Mouse (Mus musculus): ENCODE measurements at regions not wholly inside any gene's neighbourhood (a gene's known extent, or its start where the extent isn't known, plus 50 kb on each side); places are given as distances from the start of the nearest gene placed in this dataset.
A peak's percentile ranks its signal among the peaks of the same experiment; 100 is the strongest.

DNA sequence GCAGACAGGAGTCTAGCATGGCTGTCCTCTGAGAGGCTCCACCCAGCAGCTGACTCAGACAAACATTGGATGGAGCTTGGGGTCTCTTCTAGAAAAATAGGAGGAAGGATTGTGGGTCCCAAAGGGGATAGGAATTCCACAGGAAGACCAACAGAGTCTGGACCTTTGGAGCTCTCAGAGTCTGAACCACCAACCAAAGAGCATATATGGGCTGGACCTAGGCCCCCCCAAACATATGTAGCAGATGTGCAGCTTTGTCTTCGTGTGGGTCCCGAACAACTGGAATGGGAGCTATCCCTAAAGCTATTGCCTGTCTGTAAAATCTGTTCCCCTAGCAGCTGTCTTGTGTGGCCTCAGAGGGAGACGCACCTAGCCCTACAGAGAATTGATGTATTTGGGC, 50.1 kb upstream of the Cpm start:
- 87% methylated on average over 3 of the region's 3 CpGs for WGBS
- Histone ChIP-seq H3K4me3 (no peak overlapping the region), H3K4me1 (peaks cover 8% of the 10 kb centered on the region), H3K27me3 (ENCODE audit: low read depth, poor library complexity, severe bottlenecking) (no peaks in the 10 kb centered on the region), H3K36me3 (no peaks in the 10 kb centered on the region), H3K9me3 (replicated peaks) (no peaks in the 10 kb centered on the region), H3K27ac (replicated peaks) (no peak overlapping the region)
- no peak for DNase-seq (ENCODE audit: low spot score)

DNA sequence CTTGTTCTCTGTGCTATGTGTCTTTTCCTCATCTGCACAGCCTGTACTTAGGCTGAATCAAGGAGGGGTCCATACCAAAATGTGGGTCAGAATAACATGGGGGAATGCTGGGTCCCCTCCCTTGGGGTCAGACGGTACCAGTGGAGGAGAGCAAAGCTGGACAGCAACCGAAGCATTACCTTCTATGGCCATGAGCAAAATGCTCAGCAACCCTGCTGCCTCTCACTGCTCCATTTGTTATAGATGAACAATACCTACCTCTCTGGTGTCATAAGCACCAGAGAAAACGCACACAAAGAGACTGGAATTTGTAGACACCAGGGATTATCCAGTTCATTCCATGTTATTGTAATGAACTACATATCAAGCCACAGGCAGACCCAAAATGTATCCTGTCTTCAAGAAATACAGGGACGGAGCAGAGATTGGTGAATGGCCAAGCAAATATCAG, 50.6 kb upstream of the Cpm start:
- WGBS: 91% methylated on average over 4 of the region's 4 CpGs
- Histone ChIP-seq H3K4me1 (peaks cover 8% of the 10 kb centered on the region), H3K4me3 (no peak overlapping the region), H3K27ac (replicated peaks) (no peak overlapping the region), H3K36me3 (no peaks in the 10 kb centered on the region), H3K9me3 (replicated peaks) (no peaks in the 10 kb centered on the region), H3K27me3 (ENCODE audit: low read depth, poor library complexity, severe bottlenecking) (no peaks in the 10 kb centered on the region)
- DNase-seq (ENCODE audit: low spot score): no peak

DNA sequence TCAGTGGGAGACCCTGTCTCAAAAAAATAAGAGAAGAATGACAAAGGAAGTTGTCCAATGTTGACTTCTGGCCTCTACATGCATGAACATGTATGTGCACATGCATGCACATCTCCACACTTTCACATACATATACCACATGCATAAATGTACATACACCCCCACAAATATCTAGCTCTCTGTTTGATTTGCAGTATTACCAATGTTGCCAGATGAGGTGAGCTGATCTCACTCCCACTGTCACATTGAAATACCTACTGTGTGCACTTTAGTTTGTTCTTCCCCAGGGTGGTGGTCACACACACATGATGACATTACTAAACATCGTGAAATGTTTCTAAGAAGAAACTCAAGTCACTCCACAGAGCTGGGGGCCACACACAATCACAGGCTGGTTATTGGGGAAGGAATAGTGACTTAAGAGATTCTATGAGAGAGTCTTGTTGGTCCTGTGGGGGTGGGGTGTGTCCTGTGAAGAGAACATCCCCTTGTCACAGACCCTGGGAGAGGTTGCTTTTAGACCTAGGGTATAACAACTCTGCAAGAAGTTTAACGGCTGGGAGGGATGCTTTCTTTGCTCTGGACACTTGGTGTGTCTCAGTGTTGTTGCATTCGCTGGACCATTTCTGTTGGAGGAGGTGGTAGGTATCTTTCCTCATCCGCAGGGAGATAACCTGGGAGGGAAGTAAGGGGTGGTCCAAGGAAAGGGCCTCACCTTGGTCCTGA, 51.2 kb upstream of the Cpm start:
- Histone ChIP-seq H3K9me3 (replicated peaks) (no peaks in the 10 kb centered on the region), H3K4me3 (no peak overlapping the region), H3K36me3 (no peaks in the 10 kb centered on the region), H3K4me1 (peaks cover 9% of the 10 kb centered on the region), H3K27me3 (ENCODE audit: low read depth, poor library complexity, severe bottlenecking) (peaks cover under 1% of the 10 kb centered on the region), H3K27ac (replicated peaks) (no peak overlapping the region)
- no peak for DNase-seq (ENCODE audit: low spot score)
- 94% methylated on average over 4 of the region's 4 CpGs for WGBS

DNA sequence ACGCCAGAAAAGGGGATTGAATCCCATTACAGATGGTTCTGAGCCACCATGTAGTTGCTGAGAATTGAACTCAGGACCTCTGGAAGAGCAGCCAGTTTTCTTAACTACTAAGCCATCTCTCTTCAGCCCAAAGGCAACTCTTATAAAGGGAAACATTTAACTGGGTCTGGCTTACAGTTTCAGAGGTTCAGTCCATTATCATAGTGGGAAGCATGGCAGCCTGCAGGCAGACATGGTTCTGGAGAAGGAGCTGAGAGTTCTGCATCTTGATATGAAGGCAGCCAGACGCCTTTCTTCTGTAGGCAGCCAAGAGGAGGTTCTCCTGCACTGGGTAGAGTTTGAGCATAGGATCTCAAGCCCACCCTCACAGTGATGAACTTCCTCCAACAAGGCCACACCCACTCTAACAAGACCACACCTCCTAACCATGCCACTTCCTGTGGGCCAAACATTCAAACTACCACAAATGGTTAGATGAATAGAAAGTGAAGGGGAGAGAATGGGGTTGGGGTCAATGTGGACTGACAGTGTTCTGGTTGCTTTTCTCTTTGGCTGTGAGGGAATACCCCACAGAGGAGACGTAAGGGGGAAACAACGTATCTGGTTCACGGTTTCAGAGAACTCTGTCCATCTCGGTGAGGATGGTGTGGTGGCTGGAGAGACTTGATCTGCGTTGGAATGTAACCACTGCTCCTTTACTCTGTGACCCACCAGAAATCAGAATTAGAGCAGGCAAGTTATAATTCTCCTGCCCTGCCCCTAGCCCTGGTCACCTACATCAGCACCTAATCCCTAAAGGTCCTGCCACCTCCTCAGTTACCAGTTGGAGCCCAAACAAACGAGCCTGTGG, 52.2 kb upstream of the Cpm start:
- H3K36me3 ChIP-seq: no peaks in the 10 kb centered on the region
- no peak overlapping the region for H3K4me3 ChIP-seq
- DNase-seq (ENCODE audit: low spot score): no peak
- no peak overlapping the region for H3K27ac ChIP-seq (replicated peaks)
- no peaks in the 10 kb centered on the region for H3K9me3 ChIP-seq (replicated peaks)
- peaks cover 11% of the 10 kb centered on the region for H3K27me3 ChIP-seq (ENCODE audit: low read depth, poor library complexity, severe bottlenecking)
- peaks cover 20% of the 10 kb centered on the region for H3K4me1 ChIP-seq
- whole genome bisulfite sequencing: 85% methylated on average over 8 of the region's 8 CpGs

DNA sequence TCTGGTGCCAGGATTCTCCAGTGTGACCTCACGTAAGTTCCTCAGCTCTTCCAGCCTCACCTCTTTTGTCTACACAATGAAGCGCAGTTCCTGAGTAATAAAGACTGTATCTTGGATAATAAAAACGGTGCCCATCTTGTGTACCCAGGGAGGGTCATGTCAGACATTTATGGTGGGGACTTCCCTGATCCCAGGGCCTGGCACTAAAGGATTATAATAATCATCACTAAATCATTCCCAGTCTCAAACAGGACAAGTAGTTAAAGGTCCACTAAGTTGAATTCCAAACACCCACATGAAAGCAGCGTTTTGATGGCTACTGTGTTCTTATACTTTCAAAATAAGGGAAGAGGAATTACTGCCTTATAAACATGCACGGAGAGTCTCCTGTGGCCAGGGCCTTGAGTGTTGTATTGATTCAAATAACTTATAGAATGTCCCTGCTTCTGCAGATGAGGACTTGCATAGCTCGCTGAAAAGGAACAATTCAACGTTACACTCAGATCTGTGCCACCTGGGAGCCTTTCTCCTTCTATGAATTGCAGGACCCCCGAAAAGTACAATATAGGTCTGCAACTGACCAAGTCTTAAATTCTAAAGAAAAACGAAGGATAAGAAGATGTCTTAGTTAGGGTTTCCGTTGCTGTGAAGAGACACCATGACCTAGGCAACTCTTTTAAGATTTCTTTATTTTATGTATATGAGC, 53.0 kb upstream of the Cpm start:
- peaks cover 19% of the 10 kb centered on the region for H3K27me3 ChIP-seq (ENCODE audit: low read depth, poor library complexity, severe bottlenecking)
- H3K4me1 ChIP-seq: peaks cover 28% of the 10 kb centered on the region
- WGBS: 89% methylated on average over 10 of the region's 10 CpGs
- 0 out of 2 replicates have a peak overlapping the region, but pooled peaks have one; percentile 18 for H3K27ac ChIP-seq (replicated peaks)
- no peak overlapping the region for H3K4me3 ChIP-seq
- no peak for DNase-seq (ENCODE audit: low spot score)
- H3K9me3 ChIP-seq (replicated peaks): no peaks in the 10 kb centered on the region
- no peaks in the 10 kb centered on the region for H3K36me3 ChIP-seq

DNA sequence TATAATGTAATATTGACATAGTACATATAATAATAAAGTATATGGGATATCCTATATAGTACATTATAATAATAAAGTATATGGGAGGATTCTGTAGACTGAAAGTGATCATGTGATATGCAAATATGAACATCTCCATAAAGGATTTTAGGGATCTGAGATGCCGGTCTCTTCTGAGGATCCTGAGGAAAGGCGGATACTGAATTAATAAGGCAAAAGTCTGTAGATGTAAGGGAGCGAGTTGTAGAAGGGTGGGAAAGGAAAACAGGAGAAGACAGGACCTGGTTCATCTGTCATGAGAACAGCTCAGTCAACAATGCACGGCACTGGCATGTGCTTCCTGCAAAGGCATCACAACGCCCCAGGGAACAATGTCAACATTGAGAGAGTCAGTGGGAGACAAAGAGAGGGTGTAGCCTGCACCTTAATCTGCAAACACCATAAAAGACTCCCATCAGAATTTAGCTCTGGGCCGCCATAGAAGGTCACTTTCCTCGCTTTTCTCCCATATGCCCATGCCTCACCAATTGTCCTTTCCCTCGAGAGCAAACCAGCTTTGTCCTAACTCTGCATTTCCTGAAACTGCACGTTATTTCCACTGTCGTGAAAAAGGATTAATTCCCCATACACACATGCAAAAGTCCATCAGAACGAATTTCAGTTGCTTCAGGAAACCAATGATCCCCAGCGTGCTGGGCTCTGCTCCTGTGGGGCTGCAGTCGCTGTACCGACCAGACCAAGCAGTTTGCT, 53.7 kb upstream of the Cpm start:
- Histone ChIP-seq H3K27ac (replicated peaks) (peak overlapping the region; percentile 18; the same call in 1 of the 2 replicates), H3K36me3 (no peaks in the 10 kb centered on the region), H3K4me1 (peaks cover 35% of the 10 kb centered on the region), H3K9me3 (replicated peaks) (no peaks in the 10 kb centered on the region), H3K4me3 (no peak overlapping the region), H3K27me3 (ENCODE audit: low read depth, poor library complexity, severe bottlenecking) (peaks cover 26% of the 10 kb centered on the region)
- WGBS: 61% methylated on average over 14 of the region's 14 CpGs
- DNase-seq (ENCODE audit: low spot score): peak; percentile 18

DNA sequence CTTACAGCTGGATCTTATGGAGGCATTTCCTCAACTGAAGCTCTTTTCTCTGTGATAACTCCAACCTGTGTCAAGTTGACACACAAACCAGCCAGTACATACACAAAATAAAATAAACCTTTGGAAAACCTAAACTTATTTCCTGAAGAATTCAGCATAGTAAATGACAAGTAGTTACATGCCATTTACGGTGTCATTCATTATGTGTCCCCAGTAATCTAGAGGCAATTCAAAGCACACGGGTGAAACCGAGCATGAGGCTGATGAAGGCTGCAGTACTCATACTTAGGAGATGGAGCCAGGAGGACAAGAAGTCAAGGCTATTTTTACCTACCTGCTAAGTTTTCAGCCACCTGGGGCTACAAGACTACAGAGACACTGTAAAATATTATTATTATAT, 54.4 kb upstream of the Cpm start:
- peaks cover 32% of the 10 kb centered on the region for H3K27me3 ChIP-seq (ENCODE audit: low read depth, poor library complexity, severe bottlenecking)
- no peak overlapping the region for H3K27ac ChIP-seq (replicated peaks)
- 91% methylated on average over 3 of the region's 3 CpGs for WGBS
- H3K4me1 ChIP-seq: peaks cover 34% of the 10 kb centered on the region
- no peak for DNase-seq (ENCODE audit: low spot score)
- no peak overlapping the region for H3K4me3 ChIP-seq
- no peaks in the 10 kb centered on the region for H3K36me3 ChIP-seq
- no peaks in the 10 kb centered on the region for H3K9me3 ChIP-seq (replicated peaks)

DNA sequence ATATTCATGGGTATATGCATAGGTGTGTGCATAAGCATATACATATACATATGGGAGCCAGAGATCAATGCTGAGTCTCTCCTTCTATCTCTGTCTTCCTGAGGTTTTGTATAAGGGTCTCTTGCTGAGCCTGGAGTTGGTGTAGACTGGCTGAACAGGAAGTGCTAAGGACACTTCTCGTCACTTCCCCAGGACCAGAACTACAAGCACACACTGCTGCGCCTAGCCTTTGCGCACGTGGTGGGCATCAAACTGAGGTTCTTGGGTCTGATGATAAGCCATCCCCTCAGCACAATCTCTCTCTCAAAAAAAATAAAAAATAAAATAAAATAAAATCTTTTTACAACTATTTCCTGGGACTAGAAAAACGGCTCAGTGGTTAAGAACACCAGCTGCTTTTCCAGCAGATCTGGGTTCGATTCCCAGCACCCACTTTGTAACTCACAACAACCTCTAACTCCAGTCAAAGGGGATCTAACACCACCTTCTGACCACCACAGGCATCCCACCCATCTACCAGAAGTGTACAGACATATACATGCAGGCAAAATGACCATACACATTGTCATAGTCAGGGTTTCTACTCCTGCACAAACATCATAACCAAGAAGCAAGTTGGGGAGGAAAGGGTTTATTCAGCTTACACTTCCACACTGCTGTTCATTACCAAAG, 55.1 kb upstream of the Cpm start:
- H3K4me1 ChIP-seq: peaks cover 31% of the 10 kb centered on the region
- peaks cover 39% of the 10 kb centered on the region for H3K27me3 ChIP-seq (ENCODE audit: low read depth, poor library complexity, severe bottlenecking)
- DNase-seq (ENCODE audit: low spot score): no peak
- H3K27ac ChIP-seq (replicated peaks): no peak overlapping the region
- H3K9me3 ChIP-seq (replicated peaks): no peaks in the 10 kb centered on the region
- 93% methylated on average over 6 of the region's 6 CpGs for WGBS
- H3K36me3 ChIP-seq: no peaks in the 10 kb centered on the region
- no peak overlapping the region for H3K4me3 ChIP-seq

DNA sequence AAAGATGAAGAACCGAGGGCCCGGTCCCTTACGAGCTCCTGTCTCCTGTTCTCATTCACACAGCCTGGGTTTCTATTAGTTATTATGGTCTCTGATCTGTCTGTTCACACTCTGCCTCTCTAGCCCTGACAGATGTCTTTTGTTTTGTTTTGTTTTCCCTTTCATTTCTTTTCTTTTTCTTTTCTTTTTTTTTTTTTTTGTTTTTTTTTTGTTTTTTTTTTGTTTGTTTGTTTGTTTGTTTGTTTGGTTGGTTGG, 55.8 kb upstream of the Cpm start:
- H3K4me1 ChIP-seq: peaks cover 31% of the 10 kb centered on the region
- DNase-seq (ENCODE audit: low spot score): no peak
- H3K9me3 ChIP-seq (replicated peaks): no peaks in the 10 kb centered on the region
- no peaks in the 10 kb centered on the region for H3K36me3 ChIP-seq
- peaks cover 45% of the 10 kb centered on the region for H3K27me3 ChIP-seq (ENCODE audit: low read depth, poor library complexity, severe bottlenecking)
- no peak overlapping the region for H3K27ac ChIP-seq (replicated peaks)
- 72% methylated on average over 3 of the region's 3 CpGs for WGBS
- no peak overlapping the region for H3K4me3 ChIP-seq

DNA sequence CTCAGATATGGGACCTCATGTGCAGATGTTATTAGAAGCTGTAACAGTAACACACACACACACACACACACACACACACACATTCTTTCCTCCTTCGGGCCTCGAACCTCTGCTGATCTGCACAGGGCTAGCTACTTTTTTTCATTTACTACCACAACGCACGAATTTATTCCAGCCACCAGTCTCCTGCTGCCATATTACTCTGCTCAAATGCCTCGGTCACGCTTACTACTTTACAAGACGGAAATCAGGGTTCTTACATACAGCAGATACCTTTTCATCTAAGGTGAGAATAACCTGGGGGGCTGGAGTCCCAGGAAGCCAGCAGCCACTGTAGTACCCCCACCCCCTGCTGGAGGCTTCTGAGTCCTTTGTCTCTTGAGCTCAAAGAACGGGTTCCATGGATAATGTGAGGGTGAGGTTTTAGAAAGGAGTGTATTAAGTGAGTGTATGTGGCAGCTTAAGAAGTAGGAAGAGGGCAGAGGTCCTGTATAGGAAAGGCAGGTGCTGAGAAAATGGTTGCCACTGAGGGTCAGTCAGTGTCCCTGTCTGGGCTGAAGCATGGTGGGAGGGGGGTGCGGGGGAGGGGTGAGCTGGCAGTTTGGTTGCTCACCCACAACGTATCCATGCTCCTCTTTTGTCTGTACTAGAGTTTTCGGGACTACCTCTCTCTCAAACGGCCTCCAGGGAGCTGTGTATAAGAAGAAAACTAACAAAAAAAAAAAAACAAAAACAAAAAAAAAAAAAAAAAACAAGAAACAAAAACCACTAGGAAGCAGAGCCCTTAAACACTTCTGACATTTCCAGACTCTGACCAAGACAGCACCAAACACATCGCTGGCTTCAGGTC, 56.3 kb upstream of the Cpm start:
- 48% methylated on average over 13 of the region's 13 CpGs for WGBS
- no peak for DNase-seq (ENCODE audit: low spot score)
- no peaks in the 10 kb centered on the region for H3K9me3 ChIP-seq (replicated peaks)

DNA sequence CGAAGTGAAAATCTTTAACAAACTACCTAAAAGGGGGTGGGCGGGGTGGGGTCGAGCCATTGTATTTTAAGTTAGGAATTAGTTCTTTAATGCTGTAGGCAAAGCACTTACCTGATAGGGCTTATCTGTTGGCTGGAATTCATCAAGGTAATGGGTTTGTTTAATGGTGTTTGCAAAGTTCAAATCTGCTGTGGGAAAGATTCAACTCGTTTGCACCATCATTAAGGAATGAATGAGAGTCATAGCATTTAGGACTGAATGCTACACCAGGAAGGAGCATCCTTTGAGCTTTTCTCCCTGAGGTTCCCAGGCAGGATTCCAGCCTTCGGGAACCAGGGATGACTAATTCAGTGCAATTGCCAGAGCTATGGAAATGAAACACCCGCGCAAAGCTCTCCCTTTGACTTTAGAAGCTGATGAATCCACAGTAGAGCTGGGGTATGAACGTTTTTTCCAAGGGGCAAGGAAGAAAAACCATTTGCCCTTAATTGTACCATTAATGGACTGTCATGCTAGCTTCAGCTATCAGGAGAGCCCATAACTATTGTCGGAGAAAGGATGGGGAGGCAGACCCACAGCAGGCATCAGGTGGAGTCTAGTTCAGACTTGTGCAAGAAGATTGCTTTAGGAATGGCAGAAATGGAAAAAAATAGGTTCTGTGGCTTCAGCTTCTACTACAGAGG, 57.3 kb upstream of the Cpm start:
- DNase-seq (ENCODE audit: low spot score): no peak
- H3K4me3 ChIP-seq: peak overlapping the region; percentile 56
- H3K9me3 ChIP-seq (replicated peaks): no peaks in the 10 kb centered on the region
- 13% methylated on average over 9 of the region's 9 CpGs for WGBS
- peaks cover 31% of the 10 kb centered on the region for H3K4me1 ChIP-seq
- no peak overlapping the region for H3K27ac ChIP-seq (replicated peaks)
- no peaks in the 10 kb centered on the region for H3K36me3 ChIP-seq
- H3K27me3 ChIP-seq (ENCODE audit: low read depth, poor library complexity, severe bottlenecking): peaks cover 45% of the 10 kb centered on the region

More for the DNA sequence above, 56.3 kb upstream of the Cpm start:
- Histone ChIP-seq H3K27me3 (ENCODE audit: low read depth, poor library complexity, severe bottlenecking) (peaks cover 45% of the 10 kb centered on the region), H3K4me1 (peaks cover 31% of the 10 kb centered on the region), H3K27ac (replicated peaks) (no peak overlapping the region), H3K36me3 (no peaks in the 10 kb centered on the region), H3K4me3 (no peak overlapping the region)

All from midbrain, embryonic 10.5 days (tissue).